Mouse (Mus musculus): ENCODE results near the gene Hectd2. TPM values are rescaled to one million over a fixed set of nuclear protein-coding genes. Genes with fewer than 3 reads are reported as not detected.

Hectd2 gene
- polyA plus RNA-seq, 1 experiment from 2014 or later, result 1.3 TPM

DNA sequence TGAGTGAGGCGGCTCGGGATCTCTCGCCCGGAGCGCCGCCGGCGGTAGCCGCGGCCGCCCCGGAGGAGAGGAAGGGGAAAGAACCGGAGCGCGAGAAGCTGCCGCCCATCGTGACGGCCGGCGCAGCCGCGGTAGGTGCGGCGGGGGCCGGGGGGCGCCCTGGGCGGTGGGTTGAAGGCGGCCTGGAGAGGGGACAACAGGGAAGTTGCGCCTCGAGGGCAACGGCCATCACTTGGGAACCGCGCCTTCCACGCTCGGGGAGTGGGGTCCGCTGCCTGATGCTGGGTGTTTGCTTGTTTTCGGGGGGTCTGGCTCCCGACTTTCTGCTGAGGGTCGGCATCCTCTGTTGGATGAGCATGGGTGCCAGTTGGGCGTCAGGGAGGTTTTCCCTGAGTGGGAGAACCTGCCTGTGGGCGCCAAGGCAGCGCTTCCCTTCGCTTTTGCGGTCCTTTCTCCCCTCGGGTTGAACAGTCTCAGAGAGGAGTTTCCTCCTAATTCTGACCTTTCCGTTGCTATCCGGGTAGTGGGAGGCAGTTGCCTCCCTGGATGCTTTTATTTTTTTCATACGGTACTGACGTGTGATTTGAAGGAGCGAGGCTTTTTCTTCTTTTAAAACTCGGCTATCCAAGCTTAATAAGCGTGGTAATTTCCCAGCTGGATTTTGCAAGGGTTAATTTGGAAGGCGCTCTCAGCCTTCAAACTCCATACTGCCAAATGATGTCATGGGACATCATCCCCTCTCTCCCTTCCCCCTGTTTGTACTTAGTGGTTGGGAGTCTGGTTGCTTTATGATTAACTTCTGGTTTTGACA is 551 bp downstream of the Hectd2 start:
- H3K27me3 ChIP-seq (replicated peaks; ENCODE audit: control insufficient read depth, insufficient read depth, low read length), result no peaks in the 10 kb centered on the region; the same call in 1 of the 2 replicates
- H3K4me1 ChIP-seq (ENCODE audit: control insufficient read depth, insufficient read depth, low read length), result no peaks in the 10 kb centered on the region
- no peaks in the 10 kb centered on the region for H3K36me3 ChIP-seq (ENCODE audit: control insufficient read depth, insufficient read depth, low read length)
- H3K9ac ChIP-seq (ENCODE audit: low read depth, low read length), result peak overlapping the region; percentile 90
- WGBS, result under 1% methylated on average over 42 of the region's 53 CpGs
- H3K4me3 ChIP-seq (ENCODE audit: low read length), result peak overlapping the region; percentile 83
- no peak overlapping the region for H3K27ac ChIP-seq (ENCODE audit: low read length)
- ATAC-seq, result peak; percentile 70
- no peaks in the 10 kb centered on the region for H3K9me3 ChIP-seq (ENCODE audit: control insufficient read depth, low read length)
- peak overlapping the region; percentile 97 for H3K4me2 ChIP-seq (ENCODE audit: low read depth, low read length)

DNA sequence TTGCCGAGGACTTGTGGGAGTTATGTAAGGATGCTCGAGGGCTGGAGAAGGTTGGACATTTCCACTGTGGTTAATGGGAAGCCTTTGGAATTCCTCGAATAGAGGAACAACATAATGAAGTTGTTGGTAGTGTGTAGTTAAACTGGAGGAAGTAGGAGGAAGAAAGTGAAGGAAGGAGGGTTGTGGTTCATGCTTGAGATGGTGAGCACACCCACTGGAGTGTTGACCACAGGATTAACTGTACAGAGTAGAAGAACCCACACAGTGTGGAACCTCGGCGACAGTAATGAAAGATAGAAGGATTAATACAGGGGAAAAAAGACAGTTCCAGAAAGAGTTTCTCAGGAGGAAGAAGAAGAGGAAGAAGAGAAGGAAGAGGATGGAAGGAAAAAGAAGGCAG is 4.9 kb downstream of the Hectd2 start:
- Histone ChIP-seq H3K4me3 (ENCODE audit: low read length) (no peak overlapping the region), H3K9me3 (ENCODE audit: control insufficient read depth, low read length) (no peaks in the 10 kb centered on the region), H3K27ac (ENCODE audit: low read length) (no peak overlapping the region), H3K27me3 (replicated peaks; ENCODE audit: control insufficient read depth, insufficient read depth, low read length) (no peaks in the 10 kb centered on the region), H3K9ac (ENCODE audit: low read depth, low read length) (no peak overlapping the region), H3K36me3 (ENCODE audit: control insufficient read depth, insufficient read depth, low read length) (no peaks in the 10 kb centered on the region), H3K4me1 (ENCODE audit: control insufficient read depth, insufficient read depth, low read length) (no peaks in the 10 kb centered on the region), H3K4me2 (ENCODE audit: low read depth, low read length) (no peak overlapping the region)
- no peak for ATAC-seq
- WGBS, result 75% methylated on average over 5 of the region's 5 CpGs

DNA sequence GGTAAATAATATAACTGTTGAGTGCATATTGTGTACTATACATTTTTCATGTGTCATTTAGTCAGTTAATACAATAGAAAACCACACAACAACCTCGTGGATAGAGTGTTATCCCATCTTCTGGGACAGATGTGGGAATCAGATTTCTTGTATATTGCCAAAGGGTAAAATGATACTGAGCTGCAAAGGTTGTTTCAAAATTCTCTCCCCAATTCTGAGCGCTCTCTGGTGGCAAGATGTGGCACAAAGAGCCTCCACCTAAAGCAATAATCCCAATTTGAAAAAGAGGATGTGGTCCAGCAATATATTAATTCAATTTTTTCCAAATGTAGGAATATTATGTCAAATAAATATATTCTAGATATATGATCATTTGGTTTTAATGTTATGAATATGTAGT is 5.7 kb downstream of the Hectd2 start:
- Histone ChIP-seq H3K4me3 (ENCODE audit: low read length) (no peak overlapping the region), H3K4me2 (ENCODE audit: low read depth, low read length) (no peak overlapping the region)
- WGBS, result 23% methylated on average over 2 of the region's 2 CpGs

GRCm38 (mm10) chr19:36561171-36561570 is 6.7 kb downstream of the Hectd2 start:
- H3K27ac ChIP-seq (ENCODE audit: low read length), result no peak overlapping the region
- no peak overlapping the region for H3K9ac ChIP-seq (ENCODE audit: low read depth, low read length)
- H3K27me3 ChIP-seq (replicated peaks; ENCODE audit: control insufficient read depth, insufficient read depth, low read length), result no peaks in the 10 kb centered on the region
- no peak overlapping the region for H3K4me3 ChIP-seq (ENCODE audit: low read length)
- WGBS, result 57% methylated on average over 2 of the region's 2 CpGs
- no peaks in the 10 kb centered on the region for H3K4me1 ChIP-seq (ENCODE audit: control insufficient read depth, insufficient read depth, low read length)
- no peaks in the 10 kb centered on the region for H3K9me3 ChIP-seq (ENCODE audit: control insufficient read depth, low read length)
- H3K4me2 ChIP-seq (ENCODE audit: low read depth, low read length), result no peak overlapping the region
- H3K36me3 ChIP-seq (ENCODE audit: control insufficient read depth, insufficient read depth, low read length), result no peaks in the 10 kb centered on the region
- no peak for ATAC-seq

More for the DNA sequence above, 5.7 kb downstream of the Hectd2 start:
- no peak for ATAC-seq
- Histone ChIP-seq H3K4me1 (ENCODE audit: control insufficient read depth, insufficient read depth, low read length) (no peaks in the 10 kb centered on the region), H3K9ac (ENCODE audit: low read depth, low read length) (no peak overlapping the region), H3K27ac (ENCODE audit: low read length) (no peak overlapping the region), H3K9me3 (ENCODE audit: control insufficient read depth, low read length) (no peaks in the 10 kb centered on the region), H3K27me3 (replicated peaks; ENCODE audit: control insufficient read depth, insufficient read depth, low read length) (no peaks in the 10 kb centered on the region), H3K36me3 (ENCODE audit: control insufficient read depth, insufficient read depth, low read length) (no peaks in the 10 kb centered on the region)

DNA sequence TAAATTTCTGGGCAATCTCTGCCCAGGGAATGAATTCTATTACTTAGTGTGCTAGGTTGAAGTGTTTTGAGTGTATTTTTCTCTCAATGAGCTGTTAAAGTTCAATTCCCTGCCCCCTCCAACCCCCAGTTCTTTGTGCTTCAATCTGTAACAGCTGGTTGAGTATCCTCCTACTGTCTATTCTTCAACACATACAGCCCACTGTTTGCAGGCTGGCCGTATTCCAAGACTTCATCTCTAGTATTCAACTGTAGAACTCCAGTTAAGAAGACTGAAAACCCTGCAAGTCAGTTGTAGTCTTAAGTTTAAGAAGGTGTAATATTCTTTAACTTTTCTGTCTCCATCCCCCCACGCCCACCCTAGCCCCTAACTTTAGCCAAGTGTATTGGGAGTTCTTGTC is 10.0 kb downstream of the Hectd2 start:
- WGBS, result 65% methylated on average over 2 of the region's 2 CpGs
- ATAC-seq, result no peak
- Histone ChIP-seq H3K27me3 (replicated peaks; ENCODE audit: control insufficient read depth, insufficient read depth, low read length) (no peaks in the 10 kb centered on the region), H3K36me3 (ENCODE audit: control insufficient read depth, insufficient read depth, low read length) (no peaks in the 10 kb centered on the region), H3K4me1 (ENCODE audit: control insufficient read depth, insufficient read depth, low read length) (no peaks in the 10 kb centered on the region), H3K4me2 (ENCODE audit: low read depth, low read length) (no peak overlapping the region), H3K4me3 (ENCODE audit: low read length) (no peak overlapping the region), H3K9me3 (ENCODE audit: control insufficient read depth, low read length) (no peaks in the 10 kb centered on the region), H3K9ac (ENCODE audit: low read depth, low read length) (no peak overlapping the region), H3K27ac (ENCODE audit: low read length) (no peak overlapping the region)

GRCm38 (mm10) chr19:36573986-36574385 is 19.5 kb downstream of the Hectd2 start:
- WGBS, result 72% methylated on average over 3 of the region's 3 CpGs
- ATAC-seq, result no peak
- no peaks in the 10 kb centered on the region for H3K9me3 ChIP-seq (ENCODE audit: control insufficient read depth, low read length)
- no peak overlapping the region for H3K4me3 ChIP-seq (ENCODE audit: low read length)
- H3K4me2 ChIP-seq (ENCODE audit: low read depth, low read length), result no peak overlapping the region
- H3K27ac ChIP-seq (ENCODE audit: low read length), result no peak overlapping the region
- no peaks in the 10 kb centered on the region for H3K27me3 ChIP-seq (replicated peaks; ENCODE audit: control insufficient read depth, insufficient read depth, low read length)
- H3K9ac ChIP-seq (ENCODE audit: low read depth, low read length), result no peak overlapping the region
- no peaks in the 10 kb centered on the region for H3K36me3 ChIP-seq (ENCODE audit: control insufficient read depth, insufficient read depth, low read length)
- no peaks in the 10 kb centered on the region for H3K4me1 ChIP-seq (ENCODE audit: control insufficient read depth, insufficient read depth, low read length)

DNA sequence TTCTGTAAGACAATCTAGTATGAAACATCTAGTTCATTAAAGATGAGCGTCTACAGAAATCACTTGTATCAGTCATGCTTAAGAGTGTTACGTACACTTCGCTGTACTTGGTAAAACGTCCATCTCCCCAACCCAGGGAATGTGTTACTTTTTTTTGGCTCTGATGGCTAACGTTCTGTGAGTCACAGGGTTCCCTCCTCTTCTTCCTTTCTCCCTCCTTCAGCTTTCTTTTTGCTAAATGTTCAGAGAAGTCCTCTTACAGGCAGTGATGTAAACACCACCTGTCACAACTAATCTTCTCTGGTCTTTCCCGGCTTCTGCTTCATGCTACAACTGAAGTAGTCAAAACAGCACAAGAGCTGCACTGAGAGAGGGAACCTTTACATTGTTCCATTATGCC is 20.7 kb downstream of the Hectd2 start:
- Histone ChIP-seq H3K9ac (ENCODE audit: low read depth, low read length) (no peak overlapping the region), H3K4me2 (ENCODE audit: low read depth, low read length) (no peak overlapping the region), H3K27me3 (replicated peaks; ENCODE audit: control insufficient read depth, insufficient read depth, low read length) (no peaks in the 10 kb centered on the region), H3K9me3 (ENCODE audit: control insufficient read depth, low read length) (no peaks in the 10 kb centered on the region), H3K36me3 (ENCODE audit: control insufficient read depth, insufficient read depth, low read length) (no peaks in the 10 kb centered on the region), H3K4me1 (ENCODE audit: control insufficient read depth, insufficient read depth, low read length) (no peaks in the 10 kb centered on the region), H3K27ac (ENCODE audit: low read length) (no peak overlapping the region), H3K4me3 (ENCODE audit: low read length) (no peak overlapping the region)
- 81% methylated on average over 6 of the region's 6 CpGs for WGBS
- ATAC-seq, result no peak

- no peak for ATAC-seq
- Histone ChIP-seq H3K4me2 (ENCODE audit: low read depth, low read length) (no peak overlapping the region), H3K9me3 (ENCODE audit: control insufficient read depth, low read length) (no peaks in the 10 kb centered on the region), H3K27me3 (replicated peaks; ENCODE audit: control insufficient read depth, insufficient read depth, low read length) (no peaks in the 10 kb centered on the region), H3K9ac (ENCODE audit: low read depth, low read length) (no peak overlapping the region), H3K4me3 (ENCODE audit: low read length) (no peak overlapping the region), H3K27ac (ENCODE audit: low read length) (no peak overlapping the region), H3K4me1 (ENCODE audit: control insufficient read depth, insufficient read depth, low read length) (no peaks in the 10 kb centered on the region), H3K36me3 (ENCODE audit: control insufficient read depth, insufficient read depth, low read length) (no peaks in the 10 kb centered on the region)
- WGBS, result 75% methylated on average over 3 of the region's 3 CpGs
Observed at GRCm38 (mm10) chr19:36580874-36581273, 26.4 kb downstream of the Hectd2 start.

DNA sequence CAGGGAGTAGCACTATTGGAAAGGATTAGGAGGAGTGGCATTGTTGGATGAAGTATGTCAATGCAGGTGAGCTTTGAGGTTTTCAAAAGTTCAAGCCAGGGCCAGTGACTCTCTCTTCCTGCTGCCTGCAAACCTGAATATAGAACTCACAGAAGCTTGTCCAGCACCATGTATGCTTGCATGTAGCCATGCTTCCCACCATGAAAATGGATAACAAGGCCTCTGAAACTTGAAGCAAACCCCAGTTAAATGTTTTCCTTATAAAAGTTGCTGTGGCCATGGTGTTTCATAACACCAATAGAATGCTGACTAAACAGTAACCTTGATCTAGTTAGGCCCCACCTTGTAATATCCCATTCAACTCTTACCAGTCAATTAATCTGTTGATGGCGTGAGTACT is 27.7 kb downstream of the Hectd2 start:
- WGBS, result 92% methylated on average over 1 of the region's 1 CpGs
- no peaks in the 10 kb centered on the region for H3K27me3 ChIP-seq (replicated peaks; ENCODE audit: control insufficient read depth, insufficient read depth, low read length)
- H3K9ac ChIP-seq (ENCODE audit: low read depth, low read length), result no peak overlapping the region
- no peak for ATAC-seq
- H3K4me1 ChIP-seq (ENCODE audit: control insufficient read depth, insufficient read depth, low read length), result no peaks in the 10 kb centered on the region
- H3K4me3 ChIP-seq (ENCODE audit: low read length), result no peak overlapping the region
- no peak overlapping the region for H3K4me2 ChIP-seq (ENCODE audit: low read depth, low read length)
- no peak overlapping the region for H3K27ac ChIP-seq (ENCODE audit: low read length)
- no peaks in the 10 kb centered on the region for H3K9me3 ChIP-seq (ENCODE audit: control insufficient read depth, low read length)
- H3K36me3 ChIP-seq (ENCODE audit: control insufficient read depth, insufficient read depth, low read length), result no peaks in the 10 kb centered on the region

DNA sequence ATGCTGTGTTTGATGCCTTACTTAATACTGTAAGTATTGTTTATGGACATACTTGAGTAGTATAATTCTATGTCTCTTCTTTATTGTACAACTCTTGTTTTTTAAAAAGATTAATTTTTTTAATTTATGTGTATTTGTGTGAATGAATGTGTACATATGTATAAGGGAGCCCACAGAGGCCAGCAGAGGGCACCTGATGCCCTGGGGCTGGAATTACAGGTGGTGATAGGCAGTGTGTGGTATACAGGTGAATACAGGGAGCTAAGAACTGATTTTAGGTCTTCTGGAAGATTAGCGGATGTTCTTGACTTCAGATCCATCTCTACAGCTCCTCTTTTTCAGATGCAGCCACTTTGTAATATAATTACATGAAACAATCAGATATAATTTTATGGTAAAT is 31.1 kb downstream of the Hectd2 start:
- WGBS, result 100% methylated on average over 1 of the region's 1 CpGs
- H3K27ac ChIP-seq (ENCODE audit: low read length), result no peak overlapping the region
- H3K9ac ChIP-seq (ENCODE audit: low read depth, low read length), result no peak overlapping the region
- ATAC-seq, result no peak
- no peak overlapping the region for H3K4me2 ChIP-seq (ENCODE audit: low read depth, low read length)
- H3K36me3 ChIP-seq (ENCODE audit: control insufficient read depth, insufficient read depth, low read length), result no peaks in the 10 kb centered on the region
- no peaks in the 10 kb centered on the region for H3K27me3 ChIP-seq (replicated peaks; ENCODE audit: control insufficient read depth, insufficient read depth, low read length)
- H3K4me3 ChIP-seq (ENCODE audit: low read length), result no peak overlapping the region
- no peaks in the 10 kb centered on the region for H3K9me3 ChIP-seq (ENCODE audit: control insufficient read depth, low read length)
- H3K4me1 ChIP-seq (ENCODE audit: control insufficient read depth, insufficient read depth, low read length), result no peaks in the 10 kb centered on the region

All from intestine, embryonic 16.5 days (tissue).